Mouse (Mus musculus) left cerebral cortex, adult 2 months (tissue): ENCODE results near the gene Dis3l2. TPM values are rescaled to one million over a fixed set of nuclear protein-coding genes. Genes with fewer than 3 reads are reported as not detected.

Source experiments
- DNase-seq, 2 experiments: peaks; one replicate each; pipeline ENCODE4 v3.0.0; 2021 to 2022; ENCODE audit warnings: low spot score in 2 of 2, mixed read lengths in 1 of 2; ENCODE audit errors: extremely low spot score in 1 of 2
- H3K27ac ChIP-seq: fragments of 200-600 bp; 2 replicates; pipeline ENCODE4 v1.8.1; 2022
- H3K4me3 ChIP-seq: fragments of 200-600 bp; 2 replicates; pipeline ENCODE4 v1.8.1; 2022
- CTCF ChIP-seq: fragments of 200-600 bp; IDR thresholded peaks from 2 replicates; pipeline ENCODE4 v1.8.1; 2022; ENCODE audit warnings: antibody characterized with exemption, mild to moderate bottlenecking, moderate library complexity
- intact Hi-C: fragments of 180-260 bp; cut with DNase I; formaldehyde crosslinking; loops from one replicate; pipeline ENCODE4 v1.15.1; 2025
- total RNA-seq, 2 experiments: library from RNA; stranded (reverse); gene quantifications; 2 replicates each; pipeline ENCODE4 v1.2.3; 2021

Gene Dis3l2
- total RNA-seq, 2 experiments from 2014 or later: 25.5 to 29.0 TPM

DNA sequence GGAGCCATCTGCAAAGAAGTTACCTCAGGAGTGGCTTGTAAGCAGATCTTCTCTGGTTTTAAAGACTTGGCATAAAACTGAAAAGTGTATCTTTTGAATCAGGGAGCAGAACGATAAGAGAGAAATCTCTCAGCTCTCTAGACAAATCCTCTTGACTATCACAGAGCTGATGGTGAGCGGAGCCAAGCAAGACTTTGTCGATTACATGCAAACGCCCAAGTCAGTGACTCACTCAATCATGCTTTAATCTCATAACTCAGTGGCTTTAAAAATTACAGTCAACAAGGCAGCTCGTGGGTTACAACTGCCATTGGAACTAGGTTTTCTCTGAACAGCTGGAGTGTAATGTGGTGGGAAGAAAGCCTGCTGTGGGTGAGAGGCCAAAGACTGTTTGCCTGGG is 297.8 kb downstream of the Dis3l2 start:
- no peak for DNase-seq
- Histone ChIP-seq H3K4me3 (no peak overlapping the region), H3K27ac (no peak overlapping the region; the same call in 1 of the 2 replicates)
- intact Hi-C loops: no loop called here
- TF ChIP-seq CTCF: no peak

DNA sequence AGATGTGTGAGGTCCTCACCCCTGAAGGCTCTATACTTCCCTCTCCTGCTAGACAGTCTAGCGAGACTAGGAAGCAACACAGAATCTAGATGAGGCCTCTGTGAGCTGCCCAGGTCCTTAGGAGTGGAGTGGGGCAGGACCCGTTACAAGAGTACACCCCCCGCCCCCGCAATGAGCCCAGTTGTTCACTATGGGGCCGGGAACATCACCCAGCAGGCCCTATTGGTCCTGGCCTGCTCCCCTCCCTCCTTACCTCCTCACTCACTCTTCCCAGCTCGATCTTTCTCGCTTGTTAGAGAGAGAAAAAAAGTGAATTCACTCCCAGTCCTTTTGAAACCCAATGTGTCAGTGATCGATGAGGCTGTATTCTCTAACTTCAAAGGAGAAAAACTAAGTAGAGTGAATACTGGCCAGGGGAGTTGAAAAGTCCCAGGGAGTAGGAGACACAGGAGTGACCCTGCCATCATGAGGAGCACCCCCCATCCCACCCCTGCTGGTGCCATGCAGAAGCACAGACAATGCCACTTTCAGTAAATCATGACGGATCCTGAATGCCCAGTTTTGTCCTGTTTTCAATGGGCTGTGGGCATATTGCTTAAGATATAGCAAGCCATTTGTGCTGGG is 299.0 kb downstream of the Dis3l2 start:
- Histone ChIP-seq H3K4me3 (no peak overlapping the region), H3K27ac (no peak overlapping the region)
- intact Hi-C loops: no loop called here
- TF ChIP-seq CTCF: no peak; the same call in 1 of the 2 replicates
- DNase-seq: no peak

DNA sequence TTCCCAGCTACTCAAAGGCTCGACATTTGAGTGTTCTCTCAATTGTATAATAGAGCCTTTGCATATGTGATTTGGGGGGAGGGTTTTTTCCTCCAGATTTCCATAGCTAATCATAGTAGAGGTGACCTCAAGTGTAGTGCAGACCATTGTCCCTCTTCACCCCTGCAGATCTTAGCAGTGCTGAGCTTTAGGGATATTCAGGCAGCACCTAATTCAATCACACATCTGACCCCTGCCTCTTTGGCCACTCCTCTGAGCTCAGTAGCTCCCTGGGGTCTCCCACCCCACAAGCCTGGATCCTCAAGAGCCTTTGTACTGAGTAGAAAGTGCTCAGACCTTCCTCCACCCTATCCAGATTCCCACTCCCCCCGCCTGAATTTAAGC is 299.6 kb downstream of the Dis3l2 start:
- no peak overlapping the region for H3K27ac ChIP-seq
- H3K4me3 ChIP-seq: no peak overlapping the region
- DNase-seq: no peak
- intact Hi-C loops: no loop called here
- TF ChIP-seq CTCF: no peak

DNA sequence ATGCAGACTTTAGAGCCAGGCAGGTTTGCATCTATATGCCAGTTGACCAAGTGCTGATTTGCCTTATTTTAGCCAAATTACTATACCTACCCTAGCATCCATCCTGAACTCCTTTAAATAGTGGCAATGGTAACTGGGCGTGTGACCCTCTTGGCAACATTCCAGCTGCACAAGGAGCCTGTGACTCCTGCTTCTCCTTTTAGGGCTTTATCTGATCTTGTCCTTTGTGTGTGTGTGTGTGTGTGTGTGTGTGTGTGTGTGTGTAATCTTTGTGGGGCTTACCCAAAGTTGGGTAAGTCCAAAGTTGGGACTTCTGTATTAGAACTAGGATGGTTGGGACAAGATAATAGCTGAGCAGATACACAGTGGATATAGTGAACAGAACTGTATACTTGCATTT is 302.8 kb downstream of the Dis3l2 start:
- intact Hi-C loops: no loop called here
- H3K27ac ChIP-seq: no peak overlapping the region
- no peak overlapping the region for H3K4me3 ChIP-seq
- DNase-seq: no peak
- TF ChIP-seq CTCF: no peak

DNA sequence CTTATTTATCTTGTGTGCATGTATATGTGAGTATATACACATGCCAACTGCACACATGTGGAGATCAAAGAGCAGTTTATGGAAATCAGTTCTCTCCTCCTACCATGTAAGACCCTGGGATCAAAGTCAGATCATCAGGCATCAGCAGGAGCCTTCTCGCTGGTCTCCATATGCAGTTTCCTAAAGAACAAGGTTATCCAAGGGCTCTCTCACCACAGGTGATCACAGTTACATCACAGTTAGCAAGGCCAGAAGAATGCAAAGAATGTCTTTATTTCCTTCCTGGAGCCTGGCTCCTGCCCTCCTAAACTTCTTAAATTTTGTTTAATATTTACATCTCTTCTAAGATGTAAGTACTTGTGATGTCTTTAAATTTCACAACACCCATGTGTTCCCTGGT is 304.6 kb downstream of the Dis3l2 start:
- Histone ChIP-seq H3K27ac (no peak overlapping the region), H3K4me3 (no peak overlapping the region)
- DNase-seq: no peak
- intact Hi-C loops: no loop called here
- no peak for TF ChIP-seq CTCF

DNA sequence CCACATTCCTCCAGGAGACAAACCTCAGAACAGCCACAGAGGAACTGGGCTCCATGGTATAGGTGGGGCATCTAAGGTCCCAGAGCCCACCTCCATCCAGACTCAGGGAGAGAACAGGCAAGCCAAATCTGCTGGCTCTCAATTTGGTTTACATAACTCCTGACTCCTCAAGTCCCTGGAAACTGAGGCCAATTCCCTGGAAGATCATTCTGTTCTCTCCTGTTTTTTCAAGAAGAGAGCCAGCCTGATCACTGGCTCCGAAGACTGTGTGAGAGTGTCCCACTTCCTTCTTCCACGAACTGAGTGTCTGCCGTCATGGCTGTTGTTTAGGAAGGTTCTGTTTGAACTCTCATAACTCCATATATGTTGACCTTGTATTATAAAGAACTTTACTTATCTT is 305.5 kb downstream of the Dis3l2 start:
- H3K4me3 ChIP-seq: no peak overlapping the region
- TF ChIP-seq CTCF: no peak
- no peak for DNase-seq
- intact Hi-C loops: no loop called here
- peak overlapping the region; percentile 26 for H3K27ac ChIP-seq

DNA sequence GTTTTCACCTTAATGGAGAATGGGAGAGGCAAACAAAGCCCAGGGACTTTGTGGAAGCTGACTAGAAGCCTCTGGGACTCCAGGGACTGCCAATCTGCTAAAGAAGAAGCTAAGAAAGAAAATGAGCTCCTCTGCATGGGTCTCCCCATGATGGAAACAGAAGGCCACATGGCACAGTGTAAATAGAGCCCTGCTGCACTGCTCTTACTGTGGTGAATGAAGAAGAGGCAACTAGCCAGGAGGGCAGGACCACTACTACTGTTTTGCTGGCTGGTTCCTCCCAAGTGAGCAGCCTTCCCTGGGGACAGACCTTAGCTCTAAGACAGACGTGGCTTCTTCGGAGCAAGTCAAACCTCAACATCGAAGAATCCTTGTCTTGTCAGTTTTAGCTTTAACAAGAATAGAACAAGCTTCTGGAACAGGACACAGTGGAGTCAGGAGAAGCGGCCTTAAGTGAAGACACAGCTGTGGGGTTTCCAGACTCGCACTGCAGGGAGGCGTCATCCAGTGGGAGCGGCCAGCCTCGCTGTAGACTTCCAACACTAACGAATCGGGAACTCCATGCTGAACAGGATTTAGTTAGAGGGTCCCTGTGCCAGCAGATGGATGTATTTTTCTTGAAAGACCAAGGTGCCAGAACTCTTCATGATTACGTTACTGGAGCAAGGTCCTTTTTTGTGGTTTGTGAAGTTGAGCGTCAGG is 307.2 kb downstream of the Dis3l2 start:
- no peak for DNase-seq
- peak overlapping the region; percentile 44; the same call in 1 of the 2 replicates for H3K27ac ChIP-seq
- intact Hi-C loops: no loop called here

DNA sequence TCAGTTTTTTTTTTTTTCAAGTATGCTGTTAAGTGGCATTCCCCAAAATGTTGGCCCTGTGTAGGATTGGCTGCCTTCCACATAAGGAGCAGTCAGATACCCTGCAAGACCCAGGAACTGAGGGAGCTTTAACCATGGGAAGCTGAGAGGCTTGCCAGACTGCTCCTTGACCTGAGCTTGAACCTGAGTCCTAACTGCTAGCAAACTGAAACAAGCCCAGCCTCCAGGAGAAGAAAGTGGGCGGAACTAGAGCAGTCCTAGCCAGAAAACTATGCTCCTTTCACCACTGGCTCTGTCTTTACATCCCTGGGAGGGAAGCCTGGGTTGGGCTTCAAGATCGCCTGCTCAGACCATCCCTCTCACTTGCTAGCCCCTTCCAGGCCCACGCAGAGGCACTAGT is 308.1 kb downstream of the Dis3l2 start:
- no peak for TF ChIP-seq CTCF

More for the DNA sequence above, 307.2 kb downstream of the Dis3l2 start:
- no peak for TF ChIP-seq CTCF
- no peak overlapping the region for H3K4me3 ChIP-seq

DNA sequence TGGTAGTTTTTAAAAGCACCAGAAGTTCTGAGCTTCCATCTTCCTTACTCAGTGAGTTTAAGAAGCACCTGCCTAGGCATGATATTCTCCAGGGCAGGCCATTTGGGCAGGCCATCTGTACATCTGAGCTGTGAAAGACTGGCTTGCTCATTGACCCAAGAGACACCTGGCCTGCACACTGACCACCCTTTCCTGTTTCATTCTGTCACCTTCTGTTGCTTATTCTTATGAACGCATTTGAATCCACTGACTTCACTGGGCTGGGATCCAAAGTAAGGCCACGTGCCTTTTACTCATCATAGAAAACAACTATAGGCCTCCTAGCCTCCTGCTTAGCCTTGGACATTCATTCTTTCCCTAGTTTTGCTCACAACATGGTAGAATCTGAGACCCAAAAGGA is 309.0 kb downstream of the Dis3l2 start:
- Histone ChIP-seq H3K4me3 (no peak overlapping the region), H3K27ac (no peak overlapping the region)
- no peak for TF ChIP-seq CTCF
- intact Hi-C loops: no loop called here
- no peak for DNase-seq

More for the DNA sequence above, 308.1 kb downstream of the Dis3l2 start:
- intact Hi-C loops: no loop called here
- H3K27ac ChIP-seq: no peak overlapping the region
- no peak overlapping the region for H3K4me3 ChIP-seq
- DNase-seq: no peak

DNA sequence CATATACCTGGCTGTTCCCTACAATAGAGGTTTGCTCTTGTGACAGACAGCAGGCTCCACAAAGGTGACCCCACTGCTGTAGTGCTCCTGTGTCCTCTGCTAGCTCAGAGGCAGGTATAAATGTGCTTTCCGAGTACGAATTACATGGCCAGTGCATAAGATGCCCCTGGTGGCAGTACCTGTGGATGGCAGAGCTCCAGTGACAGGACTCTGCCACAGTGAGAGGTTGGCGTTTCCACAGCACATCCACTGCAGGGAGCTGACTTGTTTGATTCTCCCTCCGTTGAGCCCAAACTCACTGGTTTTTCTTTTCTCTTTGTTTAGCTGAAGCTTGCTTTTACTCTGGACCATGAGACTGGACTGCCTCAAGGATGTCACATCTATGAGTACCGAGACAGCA is 317.1 kb downstream of the Dis3l2 start:
- intact Hi-C loops: no loop called here
- no peak for DNase-seq
- Histone ChIP-seq H3K27ac (no peak overlapping the region), H3K4me3 (no peak overlapping the region)
- TF ChIP-seq CTCF: no peak

DNA sequence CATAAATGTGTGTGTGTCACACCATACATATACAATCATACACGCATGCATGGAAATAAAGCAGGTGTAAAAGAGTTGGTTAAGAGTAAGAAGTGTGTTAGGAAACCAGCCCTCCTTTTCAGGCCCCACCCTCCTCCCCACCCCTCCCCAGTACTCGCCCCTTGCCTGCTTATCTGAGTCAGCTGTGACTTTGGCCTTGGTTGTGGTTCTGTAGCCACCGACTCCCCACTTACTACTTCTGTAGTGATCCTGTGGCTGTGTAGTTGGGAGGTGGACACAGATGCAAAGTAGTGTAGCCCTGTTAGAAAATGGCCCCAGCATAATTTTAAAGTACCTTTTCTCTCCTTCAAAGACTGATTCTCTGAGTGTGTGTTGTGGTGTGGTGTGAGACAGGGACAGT is 318.0 kb downstream of the Dis3l2 start:
- intact Hi-C loops: no loop called here
- TF ChIP-seq CTCF: no peak
- no peak for DNase-seq
- no peak overlapping the region for H3K27ac ChIP-seq
- H3K4me3 ChIP-seq: no peak overlapping the region

DNA sequence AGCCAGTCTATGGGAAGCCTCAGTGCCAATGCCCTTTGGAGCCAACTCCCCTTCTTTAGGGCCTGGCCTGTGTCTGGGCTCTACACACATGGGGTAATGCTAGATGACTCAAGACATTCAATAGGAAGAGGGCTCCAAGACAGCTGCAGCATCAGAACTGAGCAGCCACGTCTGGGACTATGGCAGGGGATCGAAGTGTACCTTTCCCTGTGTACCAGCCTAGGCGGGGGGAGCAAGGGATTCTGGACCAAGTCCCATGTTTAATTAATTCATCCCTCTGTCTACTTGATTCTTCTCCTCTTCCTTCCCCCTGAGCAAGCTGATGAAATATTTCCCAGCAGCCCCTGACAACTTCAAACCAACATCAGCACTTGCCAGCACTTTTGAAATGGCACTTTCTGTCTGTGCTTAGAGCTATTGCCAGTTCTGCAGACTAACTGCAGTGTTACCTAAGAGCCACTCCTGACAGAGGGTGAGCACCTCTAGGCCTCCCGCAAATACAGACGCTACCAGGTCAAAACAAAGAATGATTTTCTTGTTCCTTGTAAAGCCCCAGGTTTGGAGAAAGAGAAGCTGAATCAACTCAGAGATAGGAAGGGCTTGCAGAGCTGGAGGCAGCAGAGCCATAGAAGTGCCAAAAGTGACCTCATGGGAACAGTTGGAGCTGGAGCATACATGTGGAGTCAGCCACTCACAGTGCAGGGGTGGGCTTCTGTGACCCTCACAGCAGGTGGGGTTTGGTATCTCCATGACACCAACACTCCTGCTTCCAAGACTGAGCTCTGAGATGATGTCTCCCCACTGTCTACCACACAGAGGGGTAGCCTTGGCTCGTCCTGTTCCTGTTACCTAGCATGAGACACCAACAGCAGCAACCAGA is 319.9 kb downstream of the Dis3l2 start:
- TF ChIP-seq CTCF: no peak
- H3K4me3 ChIP-seq: no peak overlapping the region
- intact Hi-C loops: no loop called here
- H3K27ac ChIP-seq: no peak overlapping the region
- no peak for DNase-seq
